Mouse (Mus musculus) bone marrow, adult 2 months (tissue): Measurements from ENCODE around the gene Fez1.

Experiments used
- CTCF ChIP-seq: fragments of 200-500 bp; IDR thresholded peaks from 2 replicates; pipeline ENCODE4 v1.5.1; 2011; ENCODE audit warnings: low read length, control low read depth; ENCODE audit not compliant: control insufficient read depth, insufficient read depth
- POLR2A ChIP-seq: fragments of 200-500 bp; IDR thresholded peaks from 2 replicates; pipeline ENCODE4 v1.6.1; 2011; ENCODE audit warnings: low read depth, mild to moderate bottlenecking, control low read depth, low read length, borderline replicate concordance; ENCODE audit not compliant: control insufficient read depth

- no peak for TF ChIP-seq CTCF
- no peak for TF ChIP-seq POLR2A
These were observed 60.0 kb downstream of the Fez1 start for GRCm38 (mm10) chr9:36881615-36882014.
